Mouse (Mus musculus) heart, postnatal 36 days (tissue): ENCODE measurements around the gene Gon4l. TPM values are rescaled to one million over a fixed set of nuclear protein-coding genes. Genes with fewer than 3 reads are reported as not detected.

ENCODE experiments used
- DNase-seq, 2 experiments: peaks; one replicate each; pipeline ENCODE4 v3.0.0; 2021 to 2022
- intact Hi-C: fragments of 180-260 bp; cut with DNase I; formaldehyde crosslinking; loops from one replicate; pipeline ENCODE4 v1.15.1; 2025
- total RNA-seq, 2 experiments: library from RNA; stranded (reverse); gene quantifications; 2 replicates each; pipeline ENCODE4 v1.2.3; 2021

The Gon4l gene
- total RNA-seq, 2 experiments from 2014 or later, result 20.6 to 21.0 TPM

- no peak for DNase-seq
- intact Hi-C loops, result no loop called here
These were observed 71.5 kb downstream of the Gon4l start for GRCm38 (mm10) chr3:88906393-88907159.

- DNase-seq, result no peak
- intact Hi-C loops, result loop anchor here (10.0 kb wide), 1 partner anchor 252 kb away; the partner anchor contains the start of genes Clk2 and Hcn3
These were observed 77.6 kb downstream of the Gon4l start for GRCm38 (mm10) chr3:88912585-88912984.

DNA sequence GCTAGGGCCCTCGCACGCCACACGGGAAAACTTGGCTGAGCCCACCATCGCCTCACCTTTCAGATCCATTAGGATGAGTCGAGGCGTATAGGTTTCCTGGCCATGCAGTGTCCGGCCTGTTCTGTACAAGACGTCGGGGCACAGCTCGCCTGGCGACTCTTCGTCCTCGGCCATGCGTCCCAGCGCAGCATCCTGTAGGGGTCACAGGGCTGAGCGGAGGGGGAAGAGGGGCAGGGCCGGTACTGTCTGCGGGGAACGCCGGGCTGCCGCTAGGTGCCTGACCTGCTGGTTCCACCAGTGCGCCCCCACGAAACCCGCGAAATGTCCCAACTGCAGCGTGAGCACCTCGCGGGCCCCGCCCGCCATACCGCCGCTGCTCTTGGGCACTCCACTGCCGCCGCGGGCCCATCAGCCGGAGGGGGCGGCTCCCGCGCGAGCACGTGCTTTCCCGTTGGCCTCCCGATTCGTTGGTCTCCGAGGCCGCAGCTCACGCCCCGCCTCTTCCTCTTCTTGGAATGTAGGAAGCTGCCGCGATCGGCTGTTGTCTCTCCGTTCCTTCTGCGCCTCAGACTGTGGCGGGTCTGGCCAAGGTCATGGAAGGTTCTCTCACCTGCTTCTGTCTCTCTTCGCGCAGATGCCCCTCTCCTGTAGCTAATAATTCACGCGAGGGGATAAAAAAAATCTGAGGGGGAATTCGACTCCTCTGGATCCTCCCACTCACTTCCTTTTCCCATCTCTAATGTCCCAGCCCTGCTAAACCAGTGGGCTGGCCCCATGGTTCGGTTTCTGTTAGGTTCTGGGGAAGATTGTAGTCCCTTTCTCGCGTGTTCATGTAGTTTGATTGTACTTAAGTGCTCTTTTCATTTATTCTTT is 78.7 kb downstream of the Gon4l start, which contains the start of gene Msto1:
Gene Msto1, minus strand, starts transcription at position 489 of the 873 bp plus-strand sequence.
- intact Hi-C loops, result loop anchor here (10.0 kb wide), 1 partner anchor 251 kb away; the partner anchor contains the start of genes Clk2 and Hcn3
- DNase-seq, result peak; percentile 89 to 91

GRCm38 (mm10) chr3:88914384-88914810 is 79.4 kb downstream of the Gon4l start:
- DNase-seq, result peak in 1 of 2 experiments; percentile 13
- intact Hi-C loops, result loop anchor here (10.0 kb wide), 1 partner anchor 250 kb away; the partner anchor contains the start of genes Clk2 and Hcn3

DNA sequence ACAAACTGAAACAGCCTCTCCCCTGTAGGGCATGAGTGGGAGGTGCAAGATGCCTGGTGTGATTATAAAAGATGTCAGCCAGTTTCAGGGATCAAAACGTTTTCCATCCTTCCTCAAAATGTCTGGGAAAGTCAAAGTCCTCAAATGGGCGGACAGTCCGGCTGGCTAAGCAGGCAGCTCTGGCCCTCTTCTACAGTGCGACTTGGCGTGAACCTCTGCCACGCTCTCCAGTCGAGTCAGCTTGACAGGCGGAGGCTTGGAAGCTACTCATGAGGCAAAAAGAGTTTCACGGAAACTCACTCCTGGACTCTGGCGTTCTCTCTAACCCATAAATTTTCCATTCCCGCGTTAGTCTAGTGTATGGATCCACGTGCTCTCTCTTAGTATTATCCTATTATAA is 84.0 kb downstream of the Gon4l start:
- no peak for DNase-seq
- intact Hi-C loops, result loop anchor here (10.0 kb wide), 1 partner anchor 246 kb away; the partner anchor contains the start of genes Clk2 and Hcn3

DNA sequence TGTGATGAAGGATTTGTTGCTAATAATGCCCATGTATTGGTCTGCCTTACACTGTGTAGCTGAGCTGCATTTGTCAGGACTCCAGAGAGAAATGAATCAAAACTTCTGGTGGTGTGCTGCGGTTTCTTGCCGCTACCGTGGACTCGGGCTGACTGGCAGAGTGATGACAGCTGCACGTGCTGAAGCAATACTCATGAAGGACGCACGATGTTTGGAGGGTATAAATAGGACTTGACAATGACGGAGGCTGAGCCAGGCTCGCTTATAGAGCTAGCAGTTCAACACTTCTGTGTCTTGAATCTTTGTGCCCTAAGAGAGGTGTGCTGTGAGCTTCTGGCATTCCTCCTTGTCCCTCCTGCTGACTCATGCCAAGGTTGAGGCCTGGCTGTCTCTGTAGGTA is 86.4 kb downstream of the Gon4l start:
- intact Hi-C loops, result no loop called here
- DNase-seq, result no peak

- peak; percentile 15 to 32 for DNase-seq
These were observed 89.1 kb downstream of the Gon4l start for GRCm38 (mm10) chr3:88923989-88924591.

DNA sequence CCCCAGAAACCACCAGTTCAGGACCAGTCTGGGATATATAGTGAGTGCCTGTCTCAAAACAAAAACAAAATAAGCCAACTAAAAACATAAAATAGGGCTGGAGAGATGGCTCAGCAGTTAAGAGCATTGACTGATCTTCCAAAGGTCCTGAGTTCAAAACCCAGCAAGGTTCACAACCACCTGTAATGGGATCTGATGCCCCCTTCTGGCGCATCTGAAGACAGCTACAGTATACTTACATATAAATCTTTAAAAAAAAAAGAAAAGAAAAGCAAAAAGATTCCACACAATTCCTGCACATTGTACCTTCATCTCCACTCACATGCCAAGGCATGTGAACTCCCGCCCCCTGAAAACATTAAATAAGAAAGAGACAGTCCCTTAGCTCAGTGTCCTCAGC is 90.6 kb downstream of the Gon4l start:
- no peak for DNase-seq
- intact Hi-C loops, result no loop called here

More at GRCm38 (mm10) chr3:88923989-88924591, 89.1 kb downstream of the Gon4l start:
- intact Hi-C loops, result no loop called here

DNA sequence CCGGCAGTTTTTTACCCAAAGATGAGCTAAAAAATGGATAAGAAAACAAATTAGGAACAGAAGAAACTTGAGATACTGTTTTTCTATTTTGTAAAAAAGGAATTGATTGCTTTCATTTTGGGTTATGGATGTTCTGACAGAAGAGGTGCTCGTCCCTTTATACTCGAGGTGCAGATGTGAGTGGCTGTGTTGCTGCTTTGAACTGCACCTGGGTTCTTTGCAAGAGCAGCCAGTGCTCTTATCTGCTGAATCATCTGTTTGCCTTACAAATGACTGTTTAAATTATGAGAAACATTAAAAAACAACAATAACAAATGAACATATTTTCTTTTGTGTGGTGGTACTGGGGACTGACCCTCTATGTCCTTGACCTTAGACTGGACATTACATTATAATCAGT is 94.5 kb downstream of the Gon4l start:
- DNase-seq, result no peak
- intact Hi-C loops, result no loop called here

GRCm38 (mm10) chr3:88939071-88939470 is 104.0 kb downstream of the Gon4l start:
- DNase-seq, result no peak
- intact Hi-C loops, result loop anchor here (2.0 kb wide), 1 partner anchor 92 kb away; no protein-coding TSS in a partner anchor

DNA sequence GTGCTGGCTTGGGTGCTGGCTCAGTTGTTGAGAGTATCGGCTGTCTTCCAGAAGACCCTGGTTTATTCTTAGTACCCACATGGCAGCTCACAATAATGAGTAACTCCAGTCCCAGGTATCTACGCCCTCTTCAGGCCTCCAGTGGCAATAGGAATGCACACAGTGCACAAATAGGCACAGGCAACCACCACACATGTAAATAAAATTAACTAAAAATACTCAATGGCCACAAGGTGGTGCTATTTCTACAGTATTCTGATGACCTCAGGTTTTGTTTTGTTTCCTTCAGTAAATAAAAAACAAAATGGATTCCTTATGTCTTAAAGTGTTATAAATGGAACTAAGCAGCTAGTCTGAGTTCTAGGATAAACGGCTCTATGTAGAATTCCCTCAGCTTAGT is 104.7 kb downstream of the Gon4l start:
- intact Hi-C loops, result loop anchor here (2.0 to 10.0 kb wide), 3 partner anchors 53 to 225 kb away; partner anchors contain the start of genes Clk2 and Hcn3
- no peak for DNase-seq

GRCm38 (mm10) chr3:88942316-88942880 is 107.4 kb downstream of the Gon4l start:
- DNase-seq, result no peak
- intact Hi-C loops, result loop anchor here (5.0 to 10.0 kb wide), 2 partner anchors 50 to 222 kb away; partner anchors contain the start of genes Clk2 and Hcn3

DNA sequence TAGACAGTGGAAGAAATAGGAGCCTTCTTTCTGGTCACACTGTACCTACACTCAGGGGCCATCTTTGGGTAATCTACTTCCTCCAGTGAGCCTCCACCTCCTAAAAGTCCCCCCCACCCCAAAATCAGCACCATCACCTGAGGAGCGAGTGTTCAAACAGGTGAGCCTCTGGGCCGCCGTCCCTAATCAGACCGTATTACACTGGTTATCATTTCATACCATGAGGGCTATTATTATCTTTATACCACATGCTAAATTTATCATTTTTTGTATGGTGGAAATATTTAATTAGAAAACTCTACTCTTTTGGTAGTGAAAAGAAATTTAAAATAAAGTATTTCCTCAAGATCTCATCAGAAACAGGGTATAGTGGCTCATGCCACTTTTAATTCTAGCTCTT is 109.1 kb downstream of the Gon4l start:
- intact Hi-C loops, result loop anchor here (5.0 to 10.0 kb wide), 2 partner anchors 48 to 221 kb away; partner anchors contain the start of genes Clk2 and Hcn3
- no peak for DNase-seq

DNA sequence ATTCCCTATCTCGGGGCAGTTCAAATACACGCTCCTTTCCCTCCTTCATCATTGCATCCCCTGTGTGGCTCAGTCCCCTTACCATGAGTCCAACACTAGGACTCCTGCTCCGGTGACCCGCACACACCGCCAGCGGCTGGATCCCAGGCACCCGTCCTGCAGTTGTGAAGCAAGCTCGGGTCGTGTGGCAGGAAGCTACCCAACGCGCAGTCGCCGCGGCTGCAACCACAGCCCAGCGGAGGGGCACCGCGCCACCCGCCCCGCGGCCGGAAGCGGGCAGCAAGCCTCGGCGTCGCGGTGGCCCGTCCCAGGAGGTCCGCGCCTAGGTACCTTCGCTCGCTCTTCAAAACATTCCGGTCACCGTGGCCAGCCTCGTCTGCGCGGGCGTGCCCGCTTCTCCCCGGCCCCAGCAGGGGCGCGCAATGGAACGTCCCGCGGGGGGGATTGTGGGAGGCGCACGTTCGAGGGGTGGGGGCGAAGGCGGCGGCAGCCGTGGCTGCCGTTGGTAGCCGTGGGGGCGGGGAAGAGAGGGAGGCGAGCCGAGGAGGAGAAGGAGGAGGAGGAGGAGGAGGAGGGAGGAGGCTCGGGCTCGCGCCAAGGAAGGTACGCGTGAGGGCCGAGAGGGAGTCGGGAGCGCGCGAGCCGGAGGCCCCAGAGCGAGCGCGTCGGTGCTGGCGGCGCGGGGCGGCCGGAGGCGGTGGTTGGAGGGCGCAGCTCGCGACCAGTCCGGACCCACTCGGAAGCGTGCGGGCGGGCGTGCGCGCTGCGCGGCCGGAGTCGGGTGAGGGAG is 115.0 kb downstream of the Gon4l start:
- intact Hi-C loops, result loop anchor here (10.0 kb wide), 1 partner anchor 215 kb away; the partner anchor contains the start of genes Clk2 and Hcn3
- DNase-seq, result peak; percentile 86 to 91

DNA sequence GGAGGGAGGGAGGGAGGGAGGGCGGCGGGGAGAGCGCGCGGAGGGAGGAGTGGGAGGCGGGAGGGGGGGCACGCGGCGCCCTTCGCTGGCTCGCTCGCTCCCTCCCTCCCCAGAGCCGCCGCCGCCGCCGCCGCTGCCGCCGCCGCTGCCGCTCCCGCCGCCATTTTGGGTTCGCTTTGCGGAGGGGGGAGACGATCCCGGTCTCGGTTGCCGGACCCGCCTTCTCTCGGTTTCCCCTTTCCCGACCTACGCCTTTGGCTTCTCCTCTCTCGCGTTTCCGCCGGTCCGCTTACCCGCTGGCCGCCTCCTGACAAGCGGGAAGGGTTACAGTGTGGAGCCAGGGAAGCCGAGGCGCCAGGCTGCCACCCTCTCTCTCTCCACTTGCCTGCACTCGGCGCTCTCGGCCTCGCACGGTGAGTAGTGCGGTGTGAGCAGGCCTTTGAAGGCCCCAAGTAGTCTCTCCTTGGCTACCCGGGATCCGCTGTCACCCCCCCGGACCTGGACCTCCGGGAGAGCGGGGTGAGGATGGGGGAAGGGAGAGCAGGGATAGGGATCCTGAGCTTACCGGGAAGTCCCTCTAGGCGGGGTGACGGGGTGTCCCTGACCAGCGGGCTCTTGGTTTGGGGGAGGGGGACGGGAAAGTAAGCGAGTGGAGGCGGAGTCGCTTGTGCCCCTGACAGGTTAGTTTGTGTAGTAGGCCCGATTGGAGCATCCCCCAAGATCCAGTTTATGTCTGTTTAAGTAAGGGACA is 115.7 kb downstream of the Gon4l start, which contains the start of the genes Ash1l and Dap3:
Gene Ash1l, plus strand, starts transcription at position 47 of the 751 bp plus-strand sequence.
Gene Dap3, minus strand, starts transcription at position 606 of the 751 bp plus-strand sequence.
- intact Hi-C loops, result no loop called here

DNA sequence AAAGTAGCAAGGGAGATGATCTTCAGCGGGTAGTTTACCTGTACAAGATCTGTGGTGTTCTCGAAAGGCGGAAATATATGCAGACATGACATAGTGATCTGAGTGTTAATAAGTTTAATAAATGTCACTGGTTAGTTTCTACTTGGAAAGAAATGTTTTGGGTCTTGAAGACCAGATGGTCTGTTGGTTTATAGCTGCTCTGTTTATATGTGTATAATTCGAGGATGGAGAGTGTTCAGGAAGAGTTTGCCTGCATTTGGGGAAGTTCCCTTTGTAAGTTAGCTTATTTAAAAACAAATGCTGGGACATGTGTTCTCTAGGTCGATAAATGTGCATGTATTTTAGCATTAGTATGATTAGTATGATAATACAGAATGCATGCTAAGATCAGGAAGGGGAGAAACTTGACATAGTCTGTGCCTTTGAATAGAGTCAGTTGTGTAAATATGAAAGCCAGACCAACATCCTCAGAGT is 116.3 kb downstream of the Gon4l start:
- DNase-seq, result no peak
- intact Hi-C loops, result no loop called here

More for the DNA sequence above, 115.7 kb downstream of the Gon4l start, which contains the start of the genes Ash1l and Dap3:
- DNase-seq, result peak; percentile 77 to 88

DNA sequence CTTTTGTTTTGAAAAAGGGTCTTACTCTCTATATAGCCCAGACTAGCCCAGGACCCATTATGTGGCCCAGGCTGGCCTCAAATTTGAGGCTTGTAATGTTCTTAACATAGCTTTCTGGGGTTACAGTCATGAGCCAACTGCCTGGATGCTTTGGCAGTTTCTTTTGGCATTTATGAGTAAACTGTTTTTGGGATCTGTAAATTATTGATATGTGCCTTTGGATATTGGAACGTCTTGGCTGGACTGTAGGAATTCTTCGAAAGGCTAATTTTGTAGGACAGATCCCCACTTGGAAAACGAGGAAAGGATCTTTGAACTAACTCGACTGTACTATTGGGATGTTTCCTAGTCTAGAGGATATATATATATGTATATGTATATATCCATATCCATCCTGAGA is 118.2 kb downstream of the Gon4l start:
- DNase-seq, result no peak
- intact Hi-C loops, result no loop called here

GRCm38 (mm10) chr3:88953736-88954135 is 118.7 kb downstream of the Gon4l start:
- no peak for DNase-seq
- intact Hi-C loops, result no loop called here
